Comparison of ENCODE assay signal across 14 mouse cellular contexts in the genomic region with DNA sequence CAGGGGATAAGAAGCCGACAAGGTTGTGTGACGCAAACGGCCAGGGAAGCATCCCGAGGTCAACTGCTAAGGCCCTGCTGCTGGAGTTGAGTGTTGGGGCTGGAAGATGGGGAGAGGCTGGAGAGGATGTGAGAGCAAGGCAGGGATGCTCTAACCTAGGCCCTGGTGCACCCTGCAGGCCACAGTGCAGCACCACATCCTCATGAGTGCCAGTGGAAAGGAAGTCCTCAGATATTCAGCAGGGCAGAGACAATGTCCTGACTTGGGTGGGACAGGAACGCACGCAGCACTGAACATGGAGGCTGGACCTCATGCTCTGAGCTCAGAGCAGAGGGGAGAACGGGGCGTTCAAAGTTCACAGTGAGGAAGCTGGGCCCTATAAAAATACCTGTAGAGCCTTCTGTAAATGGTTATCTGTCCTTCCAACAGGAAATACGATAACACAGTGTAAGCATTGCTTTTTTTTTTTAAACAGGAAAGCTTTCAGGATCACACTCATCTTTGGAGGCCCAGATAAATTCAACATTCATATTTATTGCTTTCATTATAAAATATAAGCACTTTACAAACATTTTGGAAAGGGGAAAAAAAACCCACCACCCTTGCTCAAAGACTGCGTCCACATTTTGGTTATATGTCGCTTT. TPM values are rescaled to one million over a fixed set of nuclear protein-coding genes. Genes with fewer than 3 reads are reported as not detected.
DNase-seq lines count a peak whose midpoint lies in the region; ATAC-seq and TF ChIP-seq lines count a peak whose summit lies in the region.
"Had no signal": no experiment of that assay in that cellular context is flagged by ENCODE, and none has a peak within 500 bp of the region (broad histone marks: within the 10 kb centered on the region; RNA-seq: fewer than 3 reads in every experiment).

No protein-coding gene starts in this region.

- no peak overlapping the region for H3K9ac ChIP-seq in forebrain, postnatal 0 days
- no peak overlapping the region for H3K9ac ChIP-seq in forebrain, embryonic 11.5 days (ENCODE audit: low read length)
- H3K9ac ChIP-seq: hindbrain, embryonic 15.5 days; limb, embryonic 13.5 days had no signal

- H3K9me3 ChIP-seq in forebrain, postnatal 0 days (ENCODE audit: low read length) = no peaks in the 10 kb centered on the region
- H3K9me3 ChIP-seq in forebrain, embryonic 11.5 days (ENCODE audit: control insufficient read depth, low read length) = no peaks in the 10 kb centered on the region
- H3K9me3 ChIP-seq: hindbrain, embryonic 15.5 days; limb, embryonic 13.5 days had no signal

- TF ChIP-seq POLR2A in embryonic fibroblast, embryonic 13.5 days (IDR thresholded peaks at IDR 0.05; ENCODE audit: low read depth, low read length) = no peak

- no peak overlapping the region for H3K4me3 ChIP-seq in forebrain, postnatal 0 days (ENCODE audit: low read depth, low read length)
- H3K4me3 ChIP-seq in forebrain, embryonic 11.5 days (ENCODE audit: low read depth, low read length) = no peak overlapping the region
- H3K4me3 ChIP-seq in left cerebral cortex, adult 2 months = no peak overlapping the region
- no peak overlapping the region for H3K4me3 ChIP-seq in embryonic fibroblast, embryonic 13.5 days (ENCODE audit: insufficient read depth, low read length)
- H3K4me3 ChIP-seq: erythroblast, embryonic 14.5 days; hindbrain, embryonic 15.5 days; limb, embryonic 13.5 days had no signal

- 0 out of 2 replicates have a peak, but pooled peaks cover 1% of the 10 kb centered on the region for H3K36me3 ChIP-seq in forebrain, postnatal 0 days (ENCODE audit: insufficient read depth)
- no peaks in the 10 kb centered on the region for H3K36me3 ChIP-seq in forebrain, embryonic 11.5 days (ENCODE audit: control insufficient read depth, insufficient read depth, low read length)
- H3K36me3 ChIP-seq: hindbrain, embryonic 15.5 days; limb, embryonic 13.5 days had no signal

- 84% methylated on average over 11 of the region's 11 CpGs for WGBS in forebrain, postnatal 0 days
- WGBS in forebrain, embryonic 11.5 days = 89% methylated on average over 11 of the region's 11 CpGs

- H3K27me3 ChIP-seq in forebrain, postnatal 0 days (ENCODE audit: insufficient read depth, low read length) = no peaks in the 10 kb centered on the region
- H3K27me3 ChIP-seq in forebrain, embryonic 11.5 days (ENCODE audit: control insufficient read depth, insufficient read depth, low read length) = no peaks in the 10 kb centered on the region
- H3K27me3 ChIP-seq: hindbrain, embryonic 15.5 days; limb, embryonic 13.5 days had no signal

- ATAC-seq in forebrain, postnatal 0 days = no peak
- no peak for ATAC-seq in forebrain, embryonic 11.5 days (replicated peaks; ENCODE audit: low FRiP score)
- ATAC-seq in megakaryocyte progenitor cell, adult 5-6 weeks (replicated peaks; ENCODE audit: poor library complexity) = peak; percentile 45; the same call in 1 of the 2 replicates

- no peak overlapping the region for H3K27ac ChIP-seq in forebrain, postnatal 0 days (ENCODE audit: low read depth, low read length)
- no peak overlapping the region for H3K27ac ChIP-seq in forebrain, embryonic 11.5 days (ENCODE audit: low read depth, low read length)
- no peak overlapping the region for H3K27ac ChIP-seq in left cerebral cortex, adult 2 months
- no peak overlapping the region for H3K27ac ChIP-seq in embryonic fibroblast, embryonic 13.5 days (ENCODE audit: insufficient read depth, low read length)
- H3K27ac ChIP-seq: hindbrain, embryonic 15.5 days; limb, embryonic 13.5 days had no signal

- no peak for DNase-seq in forebrain, postnatal 0 days
- no peak for DNase-seq in forebrain, embryonic 11.5 days (ENCODE audit: low spot score)
- no peak for DNase-seq in left cerebral cortex, adult 2 months (ENCODE audit: extremely low spot score in 1 of 2, low spot score in 2 of 2)
- DNase-seq in left cerebral cortex, postnatal 14 days (ENCODE audit: low spot score in 2 of 2) = no peak
- no peak for DNase-seq in ovary, postnatal 10 days (ENCODE audit: low spot score)
- DNase-seq in gastrocnemius, postnatal 4 days (ENCODE audit: low spot score in 2 of 2) = no peak
- DNase-seq: B cell, adult 2 months; cerebellum, postnatal 10 days; midbrain, embryonic 14.5 days had no signal

- peak; percentile 31 for TF ChIP-seq CTCF in forebrain, postnatal 0 days (IDR thresholded peaks at IDR 0.05; ENCODE audit: low read depth)
- TF ChIP-seq CTCF in left cerebral cortex, adult 2 months (IDR thresholded peaks at IDR 0.05) = peak; percentile 28; the same call in 1 of the 2 replicates
- TF ChIP-seq CTCF in embryonic fibroblast, embryonic 13.5 days (IDR thresholded peaks at IDR 0.05; ENCODE audit: borderline replicate concordance, insufficient read depth, low read length) = peak; percentile 54; the same call in 1 of the 2 replicates

- H3K4me2 ChIP-seq in forebrain, postnatal 0 days (ENCODE audit: low read depth) = no peak overlapping the region
- no peak overlapping the region for H3K4me2 ChIP-seq in forebrain, embryonic 11.5 days (ENCODE audit: low read depth, low read length, severe bottlenecking)
- H3K4me2 ChIP-seq: hindbrain, embryonic 15.5 days; limb, embryonic 13.5 days had no signal

- peaks cover 3% of the 10 kb centered on the region; the same call in 1 of the 2 replicates for H3K4me1 ChIP-seq in forebrain, postnatal 0 days (ENCODE audit: insufficient read depth)
- 0 out of 2 replicates have a peak, but pooled peaks cover 1% of the 10 kb centered on the region for H3K4me1 ChIP-seq in forebrain, embryonic 11.5 days (replicated peaks; ENCODE audit: control insufficient read depth, insufficient read depth, low read length)
- no peaks in the 10 kb centered on the region for H3K4me1 ChIP-seq in embryonic fibroblast, embryonic 13.5 days (ENCODE audit: control insufficient read depth, insufficient read depth, low read length)

- intact Hi-C loops in left cerebral cortex, adult 2 months (cut with DNase I) = loop anchor here (5.0 kb wide), 1 partner anchor 66 kb away; the partner anchor contains the start of genes Cage1 and Riok1
- intact Hi-C loops in left cerebral cortex, postnatal 14 days (cut with DNase I) = no loop called here

RNA-seq across cellular contexts. Expression of gene Ssr1, which starts 23.0 kb away (rescaled TPM):
- total RNA-seq in forebrain, postnatal 0 days (2014; rRNA removed) = 36.4 and 48.8 TPM in 2 replicates
- 71.1 and 75.6 TPM in 2 replicates for polyA plus RNA-seq in forebrain, postnatal 0 days (2015; fragmentation: Nextera tagmentation; extraction: Ambion mirVana)
- 112 and 118 TPM in 2 replicates for polyA plus RNA-seq in forebrain, embryonic 11.5 days (2014; fragmentation: Nextera tagmentation; extraction: Ambion mirVana)
- total RNA-seq in left cerebral cortex, adult 2 months (2021) = 100 to 1,000 TPM in 1 of 2 experiments, 10 to 100 TPM in 1; 96.1 to 101 TPM
- 10 to 100 TPM; 82.2 to 87.8 TPM for total RNA-seq in left cerebral cortex, postnatal 14 days (2021)
- polyA plus RNA-seq in embryonic fibroblast, embryonic 13.5 days (2011; ENCODE audit: insufficient read length, low read depth, missing spikeins) = 280 and 311 TPM in 2 replicates
- 186 and 238 TPM in 2 replicates for total RNA-seq in megakaryocyte progenitor cell, adult 5-6 weeks (2015)
- 247 and 275 TPM in 2 replicates for total RNA-seq in megakaryocyte progenitor cell, adult 5-6 weeks (2017)
- total RNA-seq in gastrocnemius, postnatal 4 days (2021) = 100 to 1,000 TPM in 1 of 2 experiments, 10 to 100 TPM in 1; 98.4 to 104 TPM
